Mouse (Mus musculus) 3T3-L1 (cell line): ENCODE measurements around the gene AB124611.
"Not testable (repeated sequence)": the region's sequence is repeated elsewhere in the genome, so short reads cannot be mapped to it uniquely, and the experiment has no call there.

Source experiments
- DNase-seq: peaks from one replicate; pipeline ENCODE4 v3.0.0-alpha.2; 2015; ENCODE audit warnings: low read depth, low spot score

AB124611 gene

GRCm38 (mm10) chr9:21525937-21526633 lies at the start of gene AB124611:
AB124611 (plus strand) TSS chr9:21526176.
- no peak for DNase-seq

- DNase-seq: no peak
Measured at GRCm38 (mm10) chr9:21477707-21478106, 48.3 kb upstream of the AB124611 start.

DNA sequence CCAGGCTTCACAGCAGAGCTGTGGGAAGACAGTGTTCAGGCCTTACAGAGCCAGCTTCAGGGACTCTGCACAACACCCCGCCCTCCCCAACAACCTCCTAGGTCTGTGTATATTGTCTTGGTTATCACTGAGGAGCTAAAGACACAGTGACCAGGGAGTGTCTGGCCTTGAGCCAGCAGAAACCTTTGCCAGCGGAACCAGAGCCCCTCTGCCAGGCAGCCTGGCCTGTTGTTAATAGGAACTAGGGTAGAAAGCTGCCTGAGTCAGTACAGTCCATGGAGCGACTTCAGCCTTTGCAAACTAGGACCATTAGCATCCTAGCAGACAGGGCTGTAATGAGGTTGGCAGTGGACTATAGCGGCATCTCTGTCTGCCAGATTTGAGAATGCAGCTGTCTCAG lies 41.9 kb upstream of the AB124611 start:
- no peak for DNase-seq

- DNase-seq: not testable (repeated sequence)
Measured at GRCm38 (mm10) chr9:21488246-21488645, 37.7 kb upstream of the AB124611 start.

- no peak for DNase-seq
Measured at GRCm38 (mm10) chr9:21490696-21491095, 35.3 kb upstream of the AB124611 start.

GRCm38 (mm10) chr9:21493907-21494306 lies 32.1 kb upstream of the AB124611 start:
- peak; percentile 18 for DNase-seq

DNA sequence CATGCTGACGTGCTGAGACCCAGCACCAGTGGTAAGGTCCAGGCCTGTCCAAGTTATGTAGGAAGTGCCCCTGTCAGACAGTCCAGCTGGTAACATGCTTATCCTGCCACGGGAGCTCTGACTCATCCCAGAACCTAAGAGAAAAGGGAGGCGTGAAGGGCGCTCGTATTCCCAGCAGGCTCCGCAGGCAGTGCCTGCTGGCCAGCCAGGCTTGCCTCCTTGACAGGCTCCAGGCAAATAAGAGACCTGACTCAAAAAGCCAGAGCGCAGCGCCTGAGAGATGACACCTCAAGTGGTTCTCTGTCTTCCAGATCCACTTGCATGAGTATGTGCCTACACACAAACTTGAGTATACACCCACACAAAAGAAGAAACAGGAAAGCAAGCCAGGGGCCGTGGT lies 31.2 kb upstream of the AB124611 start:
- peak; percentile 93 for DNase-seq

DNA sequence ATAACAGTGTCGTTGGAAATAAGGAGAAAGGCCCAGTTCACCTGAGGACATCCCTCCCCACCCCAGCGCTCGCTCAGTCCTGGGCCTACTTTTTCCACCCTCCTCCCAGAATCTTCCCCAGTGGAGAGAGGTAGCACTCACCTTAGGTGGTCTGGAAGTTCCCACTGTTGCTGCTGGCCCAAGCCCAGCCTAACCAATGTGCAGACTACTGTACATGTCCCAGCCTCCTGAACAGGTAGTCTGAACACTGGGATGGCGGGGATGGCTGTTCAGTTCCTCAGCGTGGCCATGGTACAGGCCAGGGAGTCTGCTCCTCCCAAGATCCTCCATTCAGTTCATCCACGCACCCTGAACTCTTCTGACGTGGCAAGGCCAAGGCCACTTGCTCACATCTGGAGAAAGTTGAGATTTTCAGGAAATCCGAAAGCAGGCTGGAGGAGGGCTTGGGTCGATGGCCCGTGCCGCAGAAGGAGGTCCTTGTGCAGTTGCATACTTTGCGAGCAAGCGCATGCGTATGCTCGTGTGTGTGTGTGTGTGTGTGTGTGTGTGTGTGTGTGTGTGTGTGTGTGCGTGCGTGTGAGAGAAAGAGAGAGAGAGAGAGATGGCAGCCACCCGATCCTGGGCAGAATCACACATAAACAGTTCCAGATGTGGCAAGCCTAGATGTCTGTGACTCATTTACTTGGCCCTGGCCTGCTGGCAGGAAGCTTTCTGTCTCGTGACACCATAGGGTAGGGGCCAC lies 29.5 kb upstream of the AB124611 start:
- DNase-seq: peak; percentile 98

DNA sequence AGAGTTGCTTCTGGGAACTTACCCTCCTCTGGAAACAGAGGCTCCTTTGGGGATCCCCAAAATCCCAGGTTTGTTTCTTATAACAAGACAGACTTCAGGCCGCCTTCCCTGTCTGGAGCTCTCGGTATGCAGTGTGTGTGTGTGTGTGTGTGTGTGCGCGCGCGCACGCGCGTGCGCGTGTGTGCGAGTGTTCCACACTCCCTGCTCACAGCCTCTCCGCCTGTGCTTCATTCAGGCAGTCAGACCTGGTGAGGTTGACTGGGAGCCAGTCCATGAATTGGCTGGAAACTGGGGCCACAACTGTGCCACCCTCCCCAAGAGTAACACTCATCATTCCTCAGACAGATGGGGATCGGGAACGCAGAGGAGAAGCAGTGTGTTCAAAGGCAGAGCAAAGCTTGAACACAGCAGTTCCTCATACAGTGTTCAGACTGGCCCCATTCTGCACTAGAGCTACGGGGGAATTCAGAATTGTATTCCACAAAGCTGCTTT lies 28.9 kb upstream of the AB124611 start:
- DNase-seq: no peak

GRCm38 (mm10) chr9:21497664-21498063 lies 28.3 kb upstream of the AB124611 start:
- peak; percentile 87 for DNase-seq

- no peak for DNase-seq
Measured at GRCm38 (mm10) chr9:21498284-21498902, 27.6 kb upstream of the AB124611 start.

GRCm38 (mm10) chr9:21503352-21503751 lies 22.6 kb upstream of the AB124611 start:
- DNase-seq: no peak

GRCm38 (mm10) chr9:21505767-21506166 lies 20.2 kb upstream of the AB124611 start:
- no peak for DNase-seq

GRCm38 (mm10) chr9:21507753-21508430 lies 18.1 kb upstream of the AB124611 start:
- no peak for DNase-seq

- peak; percentile 27 for DNase-seq
Measured at GRCm38 (mm10) chr9:21508871-21509404, 17.0 kb upstream of the AB124611 start.

- DNase-seq: peak; percentile 97
Measured at GRCm38 (mm10) chr9:21509772-21510688, 15.9 kb upstream of the AB124611 start, which contains the start of gene Tmed1. Tmed1 (minus strand) TSS chr9:21510252.

DNA sequence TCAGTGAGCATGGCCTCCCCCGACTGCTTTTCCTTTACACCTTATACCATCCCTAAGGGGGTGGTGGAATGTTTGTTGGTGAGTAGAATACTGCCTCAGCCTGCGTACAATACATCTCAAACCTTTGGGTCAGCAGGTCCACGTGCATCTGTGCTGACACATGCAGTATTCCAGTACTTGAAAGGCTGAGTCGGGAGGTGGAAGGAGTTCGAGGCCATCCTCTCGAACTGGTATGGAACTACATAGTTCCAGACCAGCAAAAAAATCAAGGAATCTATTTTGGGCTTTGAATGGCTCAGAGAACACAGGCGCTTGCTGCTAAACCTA lies 15.3 kb upstream of the AB124611 start:
- DNase-seq: no peak

DNA sequence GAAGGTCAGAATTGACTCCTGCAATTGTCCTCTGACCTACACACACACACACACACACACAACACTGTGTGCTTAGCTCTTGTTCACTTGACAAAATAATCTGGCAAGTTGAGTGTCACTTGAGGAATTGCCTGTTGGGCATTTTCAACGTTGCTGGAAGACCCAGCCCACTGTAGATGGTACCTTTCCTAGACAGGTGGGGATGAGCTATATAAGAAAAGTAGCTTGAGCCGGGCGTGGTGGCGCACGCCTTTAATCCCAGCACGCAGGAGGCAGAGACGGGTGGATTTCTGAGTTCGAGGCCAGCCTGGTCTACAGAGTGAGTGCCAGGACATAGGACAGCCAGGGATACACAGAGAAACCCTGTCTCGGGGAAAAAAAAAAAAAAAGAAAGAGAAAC lies 14.9 kb upstream of the AB124611 start:
- DNase-seq: no peak

GRCm38 (mm10) chr9:21513466-21513865 lies 12.5 kb upstream of the AB124611 start:
- DNase-seq: peak; percentile 24

- no peak for DNase-seq
Measured at GRCm38 (mm10) chr9:21517947-21518495, 8.0 kb upstream of the AB124611 start.
